Mouse (Mus musculus): ENCODE measurements around the gene Elf3. TPM values are rescaled to one million over a fixed set of nuclear protein-coding genes. Genes with fewer than 3 reads are reported as not detected.
"Not testable (repeated sequence)": the region's sequence is repeated elsewhere in the genome, so short reads cannot be mapped to it uniquely, and the experiment has no call there.

The Elf3 gene
- polyA plus RNA-seq, 1 experiment from 2014 or later, result 0.25 TPM

DNA sequence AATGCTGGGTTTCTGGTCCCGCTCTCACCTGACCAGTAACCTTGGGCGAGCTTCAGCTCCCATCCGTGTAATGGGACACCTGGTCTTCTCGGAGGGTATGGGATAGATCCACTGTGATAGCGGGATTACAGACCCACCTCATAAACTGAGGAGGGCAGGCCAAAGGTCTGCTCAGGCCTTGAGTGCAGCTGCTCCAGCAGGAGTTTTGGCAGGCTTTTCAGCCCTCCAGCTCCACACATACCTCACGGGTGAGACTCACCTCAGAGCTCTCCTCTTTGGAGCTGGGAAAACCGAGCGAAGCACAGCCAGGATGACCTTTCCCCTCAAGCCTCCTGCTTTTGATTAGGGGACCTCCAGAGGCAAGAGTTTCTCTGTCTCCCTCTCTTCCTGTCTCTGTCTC lies 7.0 kb downstream of the Elf3 start:
- ATAC-seq (ENCODE audit: low FRiP score, low TSS enrichment), result no peak
- H3K36me3 ChIP-seq (ENCODE audit: control insufficient read depth, insufficient read depth, low read length), result no peaks in the 10 kb centered on the region
- no peaks in the 10 kb centered on the region for H3K4me1 ChIP-seq (ENCODE audit: control insufficient read depth, insufficient read depth, low read length)
- 89% methylated on average over 8 of the region's 8 CpGs for WGBS
- H3K4me3 ChIP-seq (replicated peaks; ENCODE audit: low read depth, low read length), result no peak overlapping the region
- H3K9ac ChIP-seq (replicated peaks; ENCODE audit: low read length), result no peak overlapping the region
- no peaks in the 10 kb centered on the region for H3K27me3 ChIP-seq (ENCODE audit: control insufficient read depth, insufficient read depth, low read length)
- H3K27ac ChIP-seq (replicated peaks; ENCODE audit: low read depth, low read length), result no peak overlapping the region
- H3K4me2 ChIP-seq (ENCODE audit: low read length), result no peak overlapping the region
- no peaks in the 10 kb centered on the region for H3K9me3 ChIP-seq (ENCODE audit: control insufficient read depth, low read length)
- no peak for DNase-seq

DNA sequence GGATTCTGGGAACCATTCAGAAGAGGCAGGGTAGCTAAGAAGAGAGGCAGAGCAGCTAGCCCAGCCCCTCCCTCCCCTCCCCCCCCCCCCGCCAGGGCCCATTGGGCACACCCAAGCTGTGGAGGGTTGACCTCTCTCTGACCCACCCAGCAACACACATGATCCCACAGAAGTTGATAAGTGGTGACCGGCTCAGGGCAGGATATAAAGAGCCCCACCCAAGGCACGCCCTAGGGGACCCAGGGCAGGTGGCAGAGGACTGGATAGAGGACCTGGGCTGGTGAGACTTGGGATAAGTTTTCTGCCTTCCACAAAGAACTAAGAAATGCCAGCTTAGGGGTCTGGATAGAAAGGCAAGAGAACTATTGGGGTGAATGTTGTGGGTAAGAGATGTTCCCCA lies 7.7 kb downstream of the Elf3 start:
- Histone ChIP-seq H3K9me3 (ENCODE audit: control insufficient read depth, low read length) (no peaks in the 10 kb centered on the region), H3K36me3 (ENCODE audit: control insufficient read depth, insufficient read depth, low read length) (no peaks in the 10 kb centered on the region), H3K9ac (replicated peaks; ENCODE audit: low read length) (no peak overlapping the region), H3K4me2 (ENCODE audit: low read length) (no peak overlapping the region), H3K4me3 (replicated peaks; ENCODE audit: low read depth, low read length) (no peak overlapping the region), H3K27ac (replicated peaks; ENCODE audit: low read depth, low read length) (no peak overlapping the region), H3K27me3 (ENCODE audit: control insufficient read depth, insufficient read depth, low read length) (no peaks in the 10 kb centered on the region), H3K4me1 (ENCODE audit: control insufficient read depth, insufficient read depth, low read length) (no peaks in the 10 kb centered on the region)
- DNase-seq (no peak), ATAC-seq (ENCODE audit: low FRiP score, low TSS enrichment) (no peak)
- whole genome bisulfite sequencing, result 80% methylated on average over 2 of the region's 3 CpGs

DNA sequence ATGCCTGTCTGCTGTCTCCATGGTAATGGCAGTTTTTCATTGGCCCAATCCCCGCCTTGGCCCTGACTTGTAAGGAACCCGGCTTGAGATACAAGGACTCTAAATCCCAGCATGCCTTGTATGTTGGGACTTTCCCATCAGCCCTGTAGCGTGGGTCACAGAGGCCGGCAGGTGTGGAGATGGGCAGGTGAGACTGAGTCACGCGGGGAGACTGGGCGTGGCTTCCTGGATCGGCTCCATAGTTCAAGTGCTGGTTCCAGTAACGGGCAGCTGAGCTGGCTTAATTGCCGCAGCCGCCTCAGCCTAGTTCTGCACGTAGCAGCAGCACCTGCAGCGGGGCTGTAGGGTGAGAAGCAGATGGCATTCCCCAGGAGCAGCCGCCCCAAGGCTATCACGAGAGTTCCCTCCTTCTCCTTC lies 9.9 kb downstream of the Elf3 start:
- ATAC-seq (ENCODE audit: low FRiP score, low TSS enrichment), result peak; percentile 81
- H3K27ac ChIP-seq (replicated peaks; ENCODE audit: low read depth, low read length), result 0 out of 2 replicates have a peak overlapping the region, but pooled peaks have one; percentile 32

DNA sequence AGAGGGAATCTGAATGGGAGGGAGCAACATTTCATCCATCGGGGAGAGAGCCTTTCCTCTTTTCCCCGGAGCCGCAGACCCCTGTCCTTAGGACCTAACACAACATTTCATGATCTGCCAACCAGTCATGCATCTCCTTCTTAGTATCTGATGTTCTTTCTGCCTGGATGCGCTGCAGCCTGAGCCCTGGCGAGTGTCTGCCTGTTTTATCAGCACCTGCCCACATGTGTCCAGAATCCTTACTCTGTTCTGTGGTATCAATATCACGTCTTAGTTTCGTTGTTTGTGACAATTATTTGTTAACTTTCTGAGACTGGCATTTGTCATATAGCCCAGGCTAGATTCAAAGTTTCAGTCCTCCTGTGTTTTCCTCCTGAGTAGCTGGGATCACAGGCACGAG lies 14.4 kb downstream of the Elf3 start:
- Histone ChIP-seq H3K4me1 (ENCODE audit: control insufficient read depth, insufficient read depth, low read length) (no peaks in the 10 kb centered on the region), H3K4me2 (ENCODE audit: low read length) (no peak overlapping the region), H3K9me3 (ENCODE audit: control insufficient read depth, low read length) (no peaks in the 10 kb centered on the region), H3K36me3 (ENCODE audit: control insufficient read depth, insufficient read depth, low read length) (no peaks in the 10 kb centered on the region), H3K4me3 (replicated peaks; ENCODE audit: low read depth, low read length) (no peak overlapping the region), H3K27me3 (ENCODE audit: control insufficient read depth, insufficient read depth, low read length) (no peaks in the 10 kb centered on the region), H3K9ac (replicated peaks; ENCODE audit: low read length) (no peak overlapping the region), H3K27ac (replicated peaks; ENCODE audit: low read depth, low read length) (no peak overlapping the region)
- ATAC-seq (ENCODE audit: low FRiP score, low TSS enrichment) (no peak), DNase-seq (no peak)
- WGBS, result 76% methylated on average over 8 of the region's 8 CpGs

More for the DNA sequence above, 9.9 kb downstream of the Elf3 start:
- WGBS, result 7% methylated on average over 15 of the region's 15 CpGs
- Histone ChIP-seq H3K4me2 (ENCODE audit: low read length) (peak overlapping the region; percentile 53), H3K4me1 (ENCODE audit: control insufficient read depth, insufficient read depth, low read length) (no peaks in the 10 kb centered on the region), H3K27me3 (ENCODE audit: control insufficient read depth, insufficient read depth, low read length) (no peaks in the 10 kb centered on the region), H3K36me3 (ENCODE audit: control insufficient read depth, insufficient read depth, low read length) (no peaks in the 10 kb centered on the region), H3K9ac (replicated peaks; ENCODE audit: low read length) (peak overlapping the region; percentile 45), H3K9me3 (ENCODE audit: control insufficient read depth, low read length) (no peaks in the 10 kb centered on the region), H3K4me3 (replicated peaks; ENCODE audit: low read depth, low read length) (peak overlapping the region; percentile 37)
- peak; percentile 78 for DNase-seq

DNA sequence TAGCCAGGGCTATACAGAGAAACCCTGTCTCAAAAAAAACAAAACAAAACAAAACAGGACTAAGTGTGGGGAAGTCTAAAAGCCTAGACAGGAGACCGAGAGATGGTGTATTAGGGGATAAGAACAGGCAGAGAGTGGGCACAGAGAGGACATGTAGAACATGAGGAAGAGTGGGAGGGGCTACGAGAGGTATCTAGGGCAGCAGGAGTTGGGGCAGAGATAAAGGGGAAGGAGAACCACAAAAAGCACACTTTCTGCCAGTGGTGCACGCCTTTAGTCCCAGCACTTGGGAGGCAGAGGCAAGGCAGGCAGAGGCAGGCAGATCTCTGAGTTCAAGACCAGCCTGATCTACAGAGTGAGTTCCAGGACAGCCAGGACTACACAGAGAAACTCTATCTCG lies 18.2 kb downstream of the Elf3 start:
- 89% methylated on average over 4 of the region's 4 CpGs for WGBS
- H3K4me1 ChIP-seq (ENCODE audit: control insufficient read depth, insufficient read depth, low read length), result not testable (repeated sequence)

DNA sequence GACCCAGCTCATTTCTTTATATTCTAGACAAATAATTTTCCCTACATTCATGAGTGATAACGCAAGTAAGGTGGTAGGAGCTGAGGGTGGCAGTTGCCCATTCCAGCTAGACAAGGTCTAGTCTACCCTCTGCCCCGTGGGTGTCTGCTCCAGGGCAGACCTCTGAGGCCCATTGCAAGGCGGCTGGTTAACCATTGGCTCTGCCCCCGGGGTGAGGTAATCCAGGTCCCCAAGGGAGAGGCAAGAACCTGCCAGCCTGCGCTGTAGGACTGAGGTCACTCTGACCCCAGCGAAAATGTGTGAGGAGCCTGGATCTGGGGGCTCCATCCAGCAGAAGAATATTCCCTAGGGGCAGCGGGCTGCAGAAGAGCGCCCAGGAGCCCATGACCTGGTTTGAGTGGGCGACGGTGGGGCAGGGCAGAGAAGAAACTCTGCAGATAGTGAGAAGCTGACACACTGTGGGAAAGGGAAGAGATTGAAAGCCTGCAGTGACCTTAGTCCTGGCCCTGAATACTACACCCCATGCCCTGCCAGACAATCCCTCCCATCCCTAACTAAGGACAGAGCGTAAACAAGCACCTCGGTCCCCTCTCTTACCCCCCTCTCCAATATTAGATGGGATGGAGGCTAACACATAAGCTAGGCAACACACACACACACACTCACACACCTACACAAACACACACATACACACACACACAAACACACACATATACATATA lies 21.1 kb downstream of the Elf3 start:
- 65% methylated on average over 12 of the region's 12 CpGs for WGBS
- DNase-seq (no peak), ATAC-seq (ENCODE audit: low FRiP score, low TSS enrichment) (no peak)
- Histone ChIP-seq H3K27ac (replicated peaks; ENCODE audit: low read depth, low read length) (no peak overlapping the region), H3K36me3 (ENCODE audit: control insufficient read depth, insufficient read depth, low read length) (no peaks in the 10 kb centered on the region), H3K27me3 (ENCODE audit: control insufficient read depth, insufficient read depth, low read length) (no peaks in the 10 kb centered on the region), H3K9me3 (ENCODE audit: control insufficient read depth, low read length) (no peaks in the 10 kb centered on the region), H3K4me2 (ENCODE audit: low read length) (no peak overlapping the region), H3K4me3 (replicated peaks; ENCODE audit: low read depth, low read length) (no peak overlapping the region), H3K4me1 (ENCODE audit: control insufficient read depth, insufficient read depth, low read length) (no peaks in the 10 kb centered on the region), H3K9ac (replicated peaks; ENCODE audit: low read length) (no peak overlapping the region)

More for the DNA sequence above, 18.2 kb downstream of the Elf3 start:
- H3K36me3 ChIP-seq (ENCODE audit: control insufficient read depth, insufficient read depth, low read length); H3K4me2 ChIP-seq (ENCODE audit: low read length); H3K27ac ChIP-seq (replicated peaks; ENCODE audit: low read depth, low read length); H3K9me3 ChIP-seq (ENCODE audit: control insufficient read depth, low read length); H3K9ac ChIP-seq (replicated peaks; ENCODE audit: low read length); DNase-seq; H3K27me3 ChIP-seq (ENCODE audit: control insufficient read depth, insufficient read depth, low read length); ATAC-seq (ENCODE audit: low FRiP score, low TSS enrichment); H3K4me3 ChIP-seq (replicated peaks; ENCODE audit: low read depth, low read length): not testable (repeated sequence)

DNA sequence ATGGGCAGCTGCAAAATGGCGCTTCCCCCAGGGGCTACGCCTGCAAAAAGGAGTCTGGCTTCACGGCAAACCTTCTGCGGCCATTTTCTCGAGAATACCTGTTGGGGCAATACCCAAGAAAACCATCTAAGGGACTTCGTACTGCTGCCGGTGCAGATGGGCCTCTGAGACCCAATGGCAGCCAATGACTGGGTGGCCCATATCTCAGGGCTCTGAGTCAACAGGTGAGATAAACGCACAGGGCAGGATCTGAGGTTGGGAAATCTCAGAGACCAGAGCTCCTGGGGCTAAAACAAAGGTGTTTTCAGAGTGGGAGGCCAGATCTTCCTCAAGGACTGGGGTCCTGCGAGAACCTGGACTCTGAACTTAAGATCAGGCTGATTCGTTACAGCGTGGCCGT lies 23.6 kb downstream of the Elf3 start:
- Histone ChIP-seq H3K4me2 (ENCODE audit: low read length) (no peak overlapping the region), H3K9me3 (ENCODE audit: control insufficient read depth, low read length) (no peaks in the 10 kb centered on the region), H3K4me3 (replicated peaks; ENCODE audit: low read depth, low read length) (no peak overlapping the region), H3K4me1 (ENCODE audit: control insufficient read depth, insufficient read depth, low read length) (no peaks in the 10 kb centered on the region), H3K36me3 (ENCODE audit: control insufficient read depth, insufficient read depth, low read length) (no peaks in the 10 kb centered on the region), H3K27ac (replicated peaks; ENCODE audit: low read depth, low read length) (no peak overlapping the region), H3K27me3 (ENCODE audit: control insufficient read depth, insufficient read depth, low read length) (no peaks in the 10 kb centered on the region), H3K9ac (replicated peaks; ENCODE audit: low read length) (no peak overlapping the region)
- no peak for DNase-seq
- WGBS, result 90% methylated on average over 12 of the region's 12 CpGs
- ATAC-seq (ENCODE audit: low FRiP score, low TSS enrichment), result no peak

DNA sequence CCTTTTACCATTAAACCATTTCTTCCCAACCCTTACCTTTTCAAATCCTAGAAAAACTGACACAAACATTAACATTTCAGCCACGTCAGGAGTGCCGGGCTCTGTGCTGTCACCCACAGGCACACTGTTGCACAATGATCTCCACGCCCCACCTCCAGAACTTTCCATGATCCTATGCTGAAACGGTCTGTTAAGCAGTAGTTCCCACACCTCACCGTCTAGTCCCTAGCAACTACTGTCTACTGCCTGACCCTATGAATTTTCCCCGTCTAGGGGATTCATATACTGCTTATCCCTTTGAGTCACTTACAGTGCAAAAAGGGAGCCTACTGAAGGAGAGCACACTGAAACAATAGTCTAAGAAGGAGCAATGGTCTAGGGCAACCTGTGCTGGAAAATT lies 24.4 kb downstream of the Elf3 start:
- Histone ChIP-seq H3K27ac (replicated peaks; ENCODE audit: low read depth, low read length) (no peak overlapping the region), H3K4me1 (ENCODE audit: control insufficient read depth, insufficient read depth, low read length) (no peaks in the 10 kb centered on the region), H3K36me3 (ENCODE audit: control insufficient read depth, insufficient read depth, low read length) (no peaks in the 10 kb centered on the region), H3K27me3 (ENCODE audit: control insufficient read depth, insufficient read depth, low read length) (no peaks in the 10 kb centered on the region), H3K9me3 (ENCODE audit: control insufficient read depth, low read length) (no peaks in the 10 kb centered on the region), H3K9ac (replicated peaks; ENCODE audit: low read length) (no peak overlapping the region), H3K4me2 (ENCODE audit: low read length) (no peak overlapping the region), H3K4me3 (replicated peaks; ENCODE audit: low read depth, low read length) (no peak overlapping the region)
- no peak for DNase-seq
- ATAC-seq (ENCODE audit: low FRiP score, low TSS enrichment), result no peak
- 90% methylated on average over 6 of the region's 6 CpGs for WGBS

DNA sequence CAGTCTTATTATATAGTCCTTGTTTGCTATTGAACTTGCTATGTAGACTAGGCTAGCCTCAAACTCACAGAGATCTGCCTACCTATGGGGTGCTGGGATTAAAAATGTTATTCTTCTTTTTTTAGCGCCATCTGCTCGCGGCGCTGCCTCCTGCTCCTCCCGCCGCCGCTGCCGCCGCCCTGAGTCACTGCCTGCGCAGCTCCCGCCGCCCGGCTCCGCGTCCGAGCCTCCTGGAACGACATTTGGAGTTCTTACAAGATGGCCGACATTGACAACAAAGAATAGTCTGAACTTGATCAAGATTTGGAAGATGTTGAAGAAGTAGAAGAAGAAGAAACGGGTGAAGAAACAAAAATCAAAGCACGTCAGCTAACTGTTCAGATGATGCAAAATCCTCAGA lies 26.5 kb downstream of the Elf3 start:
- not testable (repeated sequence) for H3K27me3 ChIP-seq (ENCODE audit: control insufficient read depth, insufficient read depth, low read length); DNase-seq; H3K27ac ChIP-seq (replicated peaks; ENCODE audit: low read depth, low read length); ATAC-seq (ENCODE audit: low FRiP score, low TSS enrichment); H3K9ac ChIP-seq (replicated peaks; ENCODE audit: low read length); H3K4me3 ChIP-seq (replicated peaks; ENCODE audit: low read depth, low read length); H3K4me1 ChIP-seq (ENCODE audit: control insufficient read depth, insufficient read depth, low read length); H3K36me3 ChIP-seq (ENCODE audit: control insufficient read depth, insufficient read depth, low read length); H3K4me2 ChIP-seq (ENCODE audit: low read length); H3K9me3 ChIP-seq (ENCODE audit: control insufficient read depth, low read length)
- WGBS, result 81% methylated on average over 20 of the region's 20 CpGs
